Mouse (Mus musculus): Measurements from ENCODE around the gene Slc25a51.

- TF ChIP-seq POLR2AphosphoS2 (IDR thresholded peaks at IDR 0.05; ENCODE audit: insufficient read length, low read depth) (no peak), POLR2A (IDR thresholded peaks at IDR 0.05; ENCODE audit: insufficient read length, low read depth) (no peak), MYOG (IDR thresholded peaks at IDR 0.05; ENCODE audit: control insufficient read depth in 1 of 3, insufficient read depth in 1 of 3, insufficient read length in 2 of 3, low read depth in 2 of 3) (peak; percentile 70 to 94 (median 78)), SRF (IDR thresholded peaks at IDR 0.05; ENCODE audit: control insufficient read depth, insufficient read length, low read depth) (no peak), MAX (IDR thresholded peaks at IDR 0.05; ENCODE audit: low read depth) (no peak), TCF3 (IDR thresholded peaks at IDR 0.05; ENCODE audit: insufficient read length, low read depth) (peak; percentile 49)
Measured at GRCm38 (mm10) chr4:45444813-45445212, 36.2 kb upstream of the Slc25a51 start.
